Comparison of ENCODE assay signal across 1 mouse cellular context in genomic region chr17:57768622-57769610, GRCm38 (mm10).
TF ChIP-seq lines count a peak whose summit lies in the region.

Cntnap5c (plus strand) TSS chr17:57769570.

TF ChIP-seq in CH12.LX, 34 proteins besides CTCF, POLR2A, EP300 and RAD21 (continued from another document):
- TF ChIP-seq JUND (conservative IDR thresholded peaks at IDR 0.05; ENCODE audit: low read depth, low read length) = no peak
TF ChIP-seq in CH12.LX: peak in this region for 3.
